Mouse (Mus musculus): ENCODE measurements at regions not wholly inside any gene's neighbourhood (a gene's known extent, or its start where the extent isn't known, plus 50 kb on each side); places are given as distances from the start of the nearest gene placed in this dataset.

DNA sequence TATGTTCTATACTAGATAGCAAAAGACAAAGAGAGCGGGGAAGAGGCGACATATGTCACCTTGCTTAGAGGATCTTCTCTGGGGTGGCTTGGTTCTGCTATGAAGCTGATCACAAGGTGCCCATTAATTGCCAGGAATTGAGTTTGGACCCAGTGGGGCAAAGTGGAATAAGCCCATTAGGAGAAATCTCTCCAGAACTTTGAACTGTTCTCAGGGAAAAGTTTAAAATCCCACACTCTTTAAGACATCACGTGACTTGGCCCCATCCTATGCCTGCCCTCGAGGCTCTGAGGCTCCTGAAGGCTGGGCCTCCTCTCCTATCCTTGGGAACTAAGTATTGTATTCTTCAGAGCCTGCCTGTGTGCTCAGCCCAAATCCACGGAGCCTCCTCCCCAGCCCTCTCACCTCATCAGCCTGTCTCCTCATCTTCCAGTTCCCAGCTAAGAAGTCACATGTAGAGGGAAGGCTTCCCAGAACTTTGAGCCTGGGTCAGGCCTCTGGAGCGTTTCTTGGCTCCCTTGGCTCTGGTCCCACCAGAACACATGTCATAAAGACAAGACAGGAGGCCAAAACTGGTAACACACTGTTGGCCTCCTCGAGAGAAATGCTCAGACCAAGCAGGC lies 151.5 kb upstream of the Habp2 start:
- ATAC-seq (ENCODE audit: insufficient read depth, low read depth) (no peak), DNase-seq (ENCODE audit: low spot score) (no peak)
- no peak overlapping the region for H3K4me3 ChIP-seq (ENCODE audit: low read depth, low read length)
- H3K9me3 ChIP-seq (replicated peaks; ENCODE audit: control insufficient read depth, low read length), result no peaks in the 10 kb centered on the region
- peaks cover 16% of the 10 kb centered on the region for H3K27me3 ChIP-seq (ENCODE audit: control insufficient read depth, insufficient read depth, low read length)
- H3K9ac ChIP-seq (replicated peaks; ENCODE audit: low read depth, low read length), result no peak overlapping the region
- no peaks in the 10 kb centered on the region for H3K4me1 ChIP-seq (ENCODE audit: control insufficient read depth, insufficient read depth)
- WGBS, result 69% methylated on average over 7 of the region's 7 CpGs
- no peaks in the 10 kb centered on the region for H3K36me3 ChIP-seq (replicated peaks; ENCODE audit: control insufficient read depth, insufficient read depth, low read length)
- no peak overlapping the region for H3K4me2 ChIP-seq (ENCODE audit: low read depth, low read length)
- H3K27ac ChIP-seq (ENCODE audit: low read depth), result no peak overlapping the region
- TF ChIP-seq EP300 (IDR thresholded peaks at IDR 0.05; ENCODE audit: low read depth) (no peak), CTCF (IDR thresholded peaks at IDR 0.05; ENCODE audit: low read depth) (no peak)

DNA sequence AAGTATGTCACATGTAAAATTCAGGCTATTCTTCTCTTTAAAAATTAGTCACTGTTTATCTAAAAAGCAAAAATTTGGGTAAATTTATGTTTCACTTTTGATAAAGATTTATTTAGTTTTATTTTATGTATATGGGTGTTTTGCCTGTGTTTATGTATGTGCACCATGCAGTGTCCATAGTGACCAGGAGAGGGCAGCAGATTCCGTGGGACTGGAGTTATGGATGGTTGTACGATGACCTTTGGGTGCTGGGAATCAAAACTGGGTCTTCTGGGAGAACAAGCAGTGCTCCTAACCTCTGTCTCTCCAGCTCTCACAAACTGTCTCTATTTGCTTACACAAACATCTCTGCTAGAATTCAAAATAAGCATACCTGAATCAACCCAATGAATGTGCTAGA lies 146.4 kb upstream of the Habp2 start:
- Histone ChIP-seq H3K4me1 (ENCODE audit: control insufficient read depth, insufficient read depth) (no peaks in the 10 kb centered on the region), H3K27ac (ENCODE audit: low read depth) (no peak overlapping the region), H3K4me2 (ENCODE audit: low read depth, low read length) (no peak overlapping the region), H3K36me3 (replicated peaks; ENCODE audit: control insufficient read depth, insufficient read depth, low read length) (no peaks in the 10 kb centered on the region), H3K9me3 (replicated peaks; ENCODE audit: control insufficient read depth, low read length) (peaks cover 16% of the 10 kb centered on the region), H3K9ac (replicated peaks; ENCODE audit: low read depth, low read length) (no peak overlapping the region), H3K4me3 (ENCODE audit: low read depth, low read length) (no peak overlapping the region), H3K27me3 (ENCODE audit: control insufficient read depth, insufficient read depth, low read length) (no peaks in the 10 kb centered on the region)
- 81% methylated on average over 2 of the region's 2 CpGs for WGBS
- no peak for DNase-seq (ENCODE audit: low spot score)
- no peak for ATAC-seq (ENCODE audit: insufficient read depth, low read depth)
- TF ChIP-seq CTCF (IDR thresholded peaks at IDR 0.05; ENCODE audit: low read depth) (no peak), EP300 (IDR thresholded peaks at IDR 0.05; ENCODE audit: low read depth) (no peak)

- Histone ChIP-seq H3K27me3 (ENCODE audit: control insufficient read depth, insufficient read depth, low read length) (no peaks in the 10 kb centered on the region), H3K36me3 (replicated peaks; ENCODE audit: control insufficient read depth, insufficient read depth, low read length) (no peaks in the 10 kb centered on the region), H3K27ac (ENCODE audit: low read depth) (no peak overlapping the region), H3K4me2 (ENCODE audit: low read depth, low read length) (no peak overlapping the region), H3K9ac (replicated peaks; ENCODE audit: low read depth, low read length) (no peak overlapping the region), H3K4me3 (ENCODE audit: low read depth, low read length) (no peak overlapping the region), H3K9me3 (replicated peaks; ENCODE audit: control insufficient read depth, low read length) (peaks cover 16% of the 10 kb centered on the region), H3K4me1 (ENCODE audit: control insufficient read depth, insufficient read depth) (no peaks in the 10 kb centered on the region)
- ATAC-seq (ENCODE audit: insufficient read depth, low read depth) (no peak), DNase-seq (ENCODE audit: low spot score) (no peak)
- WGBS, result 72% methylated on average over 5 of the region's 5 CpGs
- no peak for TF ChIP-seq CTCF (IDR thresholded peaks at IDR 0.05; ENCODE audit: low read depth)
- no peak for TF ChIP-seq EP300 (IDR thresholded peaks at IDR 0.05; ENCODE audit: low read depth)
Measured at GRCm38 (mm10) chr19:56144221-56144620, 142.7 kb upstream of the Habp2 start.

- DNase-seq (ENCODE audit: low spot score), result no peak
- WGBS, result 69% methylated on average over 6 of the region's 6 CpGs
- Histone ChIP-seq H3K9me3 (replicated peaks; ENCODE audit: control insufficient read depth, low read length) (no peaks in the 10 kb centered on the region), H3K27me3 (ENCODE audit: control insufficient read depth, insufficient read depth, low read length) (no peaks in the 10 kb centered on the region), H3K27ac (ENCODE audit: low read depth) (no peak overlapping the region), H3K4me2 (ENCODE audit: low read depth, low read length) (no peak overlapping the region), H3K9ac (replicated peaks; ENCODE audit: low read depth, low read length) (no peak overlapping the region), H3K4me3 (ENCODE audit: low read depth, low read length) (no peak overlapping the region), H3K4me1 (ENCODE audit: control insufficient read depth, insufficient read depth) (no peaks in the 10 kb centered on the region), H3K36me3 (replicated peaks; ENCODE audit: control insufficient read depth, insufficient read depth, low read length) (no peaks in the 10 kb centered on the region)
- no peak for ATAC-seq (ENCODE audit: insufficient read depth, low read depth)
- TF ChIP-seq CTCF (IDR thresholded peaks at IDR 0.05; ENCODE audit: low read depth) (no peak), EP300 (IDR thresholded peaks at IDR 0.05; ENCODE audit: low read depth) (no peak)
Measured at GRCm38 (mm10) chr19:56157120-56157519, 129.8 kb upstream of the Habp2 start.

DNA sequence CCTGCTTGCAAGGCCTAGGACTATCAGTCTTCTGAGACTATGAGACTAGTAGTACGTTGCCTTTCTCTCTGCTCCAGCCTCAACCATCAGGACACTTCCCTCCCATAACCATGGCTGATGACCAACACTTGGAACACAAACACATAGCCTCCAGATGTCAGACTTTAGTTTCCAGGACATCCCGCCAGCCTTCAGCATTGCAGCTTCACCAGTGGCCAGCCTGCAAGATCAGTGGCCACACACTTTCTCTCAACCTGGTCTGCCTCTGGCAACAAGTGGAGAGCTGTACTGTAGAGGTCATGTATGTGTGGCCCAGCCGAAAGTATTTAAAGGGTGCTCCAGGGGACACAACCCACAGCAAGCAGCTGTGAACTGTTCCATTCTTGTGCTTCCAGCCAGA lies 124.8 kb upstream of the Habp2 start:
- DNase-seq (ENCODE audit: low spot score), result no peak
- no peak overlapping the region for H3K27ac ChIP-seq (ENCODE audit: low read depth)

More for the DNA sequence above, 124.8 kb upstream of the Habp2 start:
- Histone ChIP-seq H3K4me1 (ENCODE audit: control insufficient read depth, insufficient read depth) (no peaks in the 10 kb centered on the region), H3K9ac (replicated peaks; ENCODE audit: low read depth, low read length) (no peak overlapping the region), H3K27me3 (ENCODE audit: control insufficient read depth, insufficient read depth, low read length) (no peaks in the 10 kb centered on the region), H3K4me2 (ENCODE audit: low read depth, low read length) (no peak overlapping the region), H3K4me3 (ENCODE audit: low read depth, low read length) (no peak overlapping the region), H3K9me3 (replicated peaks; ENCODE audit: control insufficient read depth, low read length) (no peaks in the 10 kb centered on the region), H3K36me3 (replicated peaks; ENCODE audit: control insufficient read depth, insufficient read depth, low read length) (no peaks in the 10 kb centered on the region)
- WGBS, result 65% methylated on average over 3 of the region's 3 CpGs
- no peak for TF ChIP-seq EP300 (IDR thresholded peaks at IDR 0.05; ENCODE audit: low read depth)
- TF ChIP-seq CTCF (IDR thresholded peaks at IDR 0.05; ENCODE audit: low read depth), result no peak
- no peak for ATAC-seq (ENCODE audit: insufficient read depth, low read depth)

Measured in heart, postnatal 0 days (tissue).